Mouse (Mus musculus): ENCODE data around the gene Pip4k2c. TPM values are rescaled to one million over a fixed set of nuclear protein-coding genes. Genes with fewer than 3 reads are reported as not detected.

Pip4k2c gene
- polyA plus RNA-seq, 1 experiment, result 31.4 TPM

- Histone ChIP-seq H3K4me3 (ENCODE audit: low read depth, low read length) (no peak overlapping the region), H3K27ac (ENCODE audit: insufficient read depth, low read depth, low read length) (no peak overlapping the region), H3K4me1 (ENCODE audit: control insufficient read depth, insufficient read depth, insufficient read length, low read length) (peaks cover 9% of the 10 kb centered on the region), H3K27me3 (ENCODE audit: control insufficient read depth, insufficient read depth, low read length) (peaks cover 43% of the 10 kb centered on the region), H3K36me3 (ENCODE audit: control insufficient read depth, insufficient read depth, low read length) (peaks cover 6% of the 10 kb centered on the region)
- no peak for TF ChIP-seq POLR2A (IDR thresholded peaks at IDR 0.05; ENCODE audit: low read depth, low read length)
- TF ChIP-seq CTCF (IDR thresholded peaks at IDR 0.05; ENCODE audit: extremely low read depth, insufficient read length, insufficient replicate concordance, low read depth, low read length), result no peak
- 24% methylated on average over 9 of the region's 9 CpGs for WGBS
These were observed 34.1 kb downstream of the Pip4k2c start for GRCm38 (mm10) chr10:127177235-127177634.

GRCm38 (mm10) chr10:127176756-127177155 is 34.6 kb downstream of the Pip4k2c start:
- H3K4me3 ChIP-seq (ENCODE audit: low read depth, low read length), result no peak overlapping the region
- peaks cover 43% of the 10 kb centered on the region for H3K27me3 ChIP-seq (ENCODE audit: control insufficient read depth, insufficient read depth, low read length)

GRCm38 (mm10) chr10:127176228-127176627 is 35.2 kb downstream of the Pip4k2c start:
- peaks cover 9% of the 10 kb centered on the region for H3K4me1 ChIP-seq (ENCODE audit: control insufficient read depth, insufficient read depth, insufficient read length, low read length)
- TF ChIP-seq POLR2A (IDR thresholded peaks at IDR 0.05; ENCODE audit: low read depth, low read length) (no peak), CTCF (IDR thresholded peaks at IDR 0.05; ENCODE audit: extremely low read depth, insufficient read length, insufficient replicate concordance, low read depth, low read length) (no peak)
- H3K27me3 ChIP-seq (ENCODE audit: control insufficient read depth, insufficient read depth, low read length), result peaks cover 40% of the 10 kb centered on the region
- no peak overlapping the region for H3K27ac ChIP-seq (ENCODE audit: insufficient read depth, low read depth, low read length)
- peaks cover 16% of the 10 kb centered on the region for H3K36me3 ChIP-seq (ENCODE audit: control insufficient read depth, insufficient read depth, low read length)
- WGBS, result 41% methylated on average over 3 of the region's 3 CpGs
- H3K4me3 ChIP-seq (ENCODE audit: low read depth, low read length), result no peak overlapping the region

More at GRCm38 (mm10) chr10:127176756-127177155, 34.6 kb downstream of the Pip4k2c start:
- peaks cover 11% of the 10 kb centered on the region for H3K36me3 ChIP-seq (ENCODE audit: control insufficient read depth, insufficient read depth, low read length)
- no peak overlapping the region for H3K27ac ChIP-seq (ENCODE audit: insufficient read depth, low read depth, low read length)
- WGBS, result 8% methylated on average over 6 of the region's 7 CpGs
- TF ChIP-seq POLR2A (IDR thresholded peaks at IDR 0.05; ENCODE audit: low read depth, low read length) (no peak), CTCF (IDR thresholded peaks at IDR 0.05; ENCODE audit: extremely low read depth, insufficient read length, insufficient replicate concordance, low read depth, low read length) (no peak)
- peaks cover 9% of the 10 kb centered on the region for H3K4me1 ChIP-seq (ENCODE audit: control insufficient read depth, insufficient read depth, insufficient read length, low read length)

- Histone ChIP-seq H3K27me3 (ENCODE audit: control insufficient read depth, insufficient read depth, low read length) (peaks cover 25% of the 10 kb centered on the region), H3K27ac (ENCODE audit: insufficient read depth, low read depth, low read length) (no peak overlapping the region), H3K36me3 (ENCODE audit: control insufficient read depth, insufficient read depth, low read length) (peaks cover 37% of the 10 kb centered on the region), H3K4me1 (ENCODE audit: control insufficient read depth, insufficient read depth, insufficient read length, low read length) (peaks cover 22% of the 10 kb centered on the region), H3K4me3 (ENCODE audit: low read depth, low read length) (no peak overlapping the region)
- no peak for TF ChIP-seq POLR2A (IDR thresholded peaks at IDR 0.05; ENCODE audit: low read depth, low read length)
- no peak for TF ChIP-seq CTCF (IDR thresholded peaks at IDR 0.05; ENCODE audit: extremely low read depth, insufficient read length, insufficient replicate concordance, low read depth, low read length)
- 42% methylated on average over 7 of the region's 7 CpGs for WGBS
These were observed 37.2 kb downstream of the Pip4k2c start for GRCm38 (mm10) chr10:127174170-127174569.

- 60% methylated on average over 16 of the region's 16 CpGs for WGBS
- Histone ChIP-seq H3K4me1 (ENCODE audit: control insufficient read depth, insufficient read depth, insufficient read length, low read length) (peaks cover 20% of the 10 kb centered on the region), H3K27me3 (ENCODE audit: control insufficient read depth, insufficient read depth, low read length) (peaks cover 18% of the 10 kb centered on the region), H3K36me3 (ENCODE audit: control insufficient read depth, insufficient read depth, low read length) (peaks cover 42% of the 10 kb centered on the region), H3K4me3 (ENCODE audit: low read depth, low read length) (no peak overlapping the region), H3K27ac (ENCODE audit: insufficient read depth, low read depth, low read length) (no peak overlapping the region)
- TF ChIP-seq CTCF (IDR thresholded peaks at IDR 0.05; ENCODE audit: extremely low read depth, insufficient read length, insufficient replicate concordance, low read depth, low read length), result no peak
- no peak for TF ChIP-seq POLR2A (IDR thresholded peaks at IDR 0.05; ENCODE audit: low read depth, low read length)
These were observed 38.0 kb downstream of the Pip4k2c start for GRCm38 (mm10) chr10:127173148-127174065.

GRCm38 (mm10) chr10:127171631-127172200 is 39.7 kb downstream of the Pip4k2c start:
- no peak overlapping the region for H3K4me3 ChIP-seq (ENCODE audit: low read depth, low read length)
- H3K27me3 ChIP-seq (ENCODE audit: control insufficient read depth, insufficient read depth, low read length), result peaks cover 5% of the 10 kb centered on the region; the same call in 1 of the 2 replicates
- H3K27ac ChIP-seq (ENCODE audit: insufficient read depth, low read depth, low read length), result no peak overlapping the region
- H3K36me3 ChIP-seq (ENCODE audit: control insufficient read depth, insufficient read depth, low read length), result peaks cover 48% of the 10 kb centered on the region
- TF ChIP-seq POLR2A (IDR thresholded peaks at IDR 0.05; ENCODE audit: low read depth, low read length) (no peak), CTCF (IDR thresholded peaks at IDR 0.05; ENCODE audit: extremely low read depth, insufficient read length, insufficient replicate concordance, low read depth, low read length) (no peak)
- WGBS, result 85% methylated on average over 15 of the region's 15 CpGs
- H3K4me1 ChIP-seq (ENCODE audit: control insufficient read depth, insufficient read depth, insufficient read length, low read length), result peaks cover 14% of the 10 kb centered on the region

GRCm38 (mm10) chr10:127170837-127171272 is 40.5 kb downstream of the Pip4k2c start:
- H3K27ac ChIP-seq (ENCODE audit: insufficient read depth, low read depth, low read length), result no peak overlapping the region
- peaks cover 48% of the 10 kb centered on the region for H3K36me3 ChIP-seq (ENCODE audit: control insufficient read depth, insufficient read depth, low read length)
- H3K4me3 ChIP-seq (ENCODE audit: low read depth, low read length), result peak overlapping the region; percentile 45
- no peak for TF ChIP-seq POLR2A (IDR thresholded peaks at IDR 0.05; ENCODE audit: low read depth, low read length)
- TF ChIP-seq CTCF (IDR thresholded peaks at IDR 0.05; ENCODE audit: extremely low read depth, insufficient read length, insufficient replicate concordance, low read depth, low read length), result peak; percentile 94
- WGBS, result 3% methylated on average over 29 of the region's 29 CpGs
- no peaks in the 10 kb centered on the region for H3K27me3 ChIP-seq (ENCODE audit: control insufficient read depth, insufficient read depth, low read length)
- H3K4me1 ChIP-seq (ENCODE audit: control insufficient read depth, insufficient read depth, insufficient read length, low read length), result peaks cover 14% of the 10 kb centered on the region

Data from small intestine, adult 2 months (tissue).